Mouse (Mus musculus) liver, embryonic 13.5 days (tissue): ENCODE measurements around the gene Rnf4. TPM values are rescaled to one million over a fixed set of nuclear protein-coding genes. Genes with fewer than 3 reads are reported as not detected.

ENCODE experiments used
- ATAC-seq: fragments of 200-750 bp; cut with Nextera tagmentation; 2 replicates; pipeline ENCODE4 v1.8.0; 2017; ENCODE audit warnings: low read depth, mild to moderate bottlenecking, moderate number of reproducible peaks, moderate library complexity
- DNase-seq: peaks from one replicate; pipeline ENCODE4 v3.0.0; 2022
- H3K27ac ChIP-seq: fragments of 300-500 bp; sonication (generic); 2 replicates; pipeline ENCODE4 v1.5.1; 2015; ENCODE audit warnings: moderate library complexity, mild to moderate bottlenecking, inconsistent platforms
- H3K27me3 ChIP-seq: fragments of 300-500 bp; sonication (generic); 2 replicates; pipeline ENCODE4 v1.6.1; 2015; ENCODE audit warnings: mild to moderate bottlenecking, inconsistent platforms
- H3K36me3 ChIP-seq: fragments of 300-500 bp; sonication (generic); 2 replicates; pipeline ENCODE4 v1.6.1; 2015; ENCODE audit warnings: mild to moderate bottlenecking, inconsistent platforms
- H3K4me1 ChIP-seq: fragments of 300-500 bp; sonication (generic); replicated peaks from 2 replicates; pipeline ENCODE4 v1.6.1; 2015; ENCODE audit warnings: inconsistent platforms
- H3K4me2 ChIP-seq: fragments of 300-500 bp; sonication (generic); 2 replicates; pipeline ENCODE4 v1.6.1; 2015; ENCODE audit warnings: inconsistent platforms, mild to moderate bottlenecking, moderate library complexity
- H3K4me3 ChIP-seq: fragments of 300-500 bp; sonication (generic); replicated peaks from 2 replicates; pipeline ENCODE4 v1.5.1; 2015; ENCODE audit warnings: mild to moderate bottlenecking, inconsistent platforms
- H3K9ac ChIP-seq: fragments of 300-500 bp; sonication (generic); 2 replicates; pipeline ENCODE4 v1.6.1; 2015; ENCODE audit warnings: mild to moderate bottlenecking, inconsistent platforms
- H3K9me3 ChIP-seq: fragments of 300-500 bp; sonication (generic); replicated peaks from 2 replicates; pipeline ENCODE4 v1.6.1; 2016; ENCODE audit warnings: inconsistent platforms
- WGBS: fragments of 180-500 bp; shearing (Covaris S2); methylation state at CpG from one replicate; pipeline ENCODE4 v1.1.7; 2015; ENCODE audit not compliant: insufficient replicate concordance; 5-methylcytosine and 5-hydroxymethylcytosine counted together
- polyA plus RNA-seq: library from polyadenylated mRNA; unstranded; fragments of >200 nt; fragmentation: Nextera tagmentation; extraction: Ambion mirVana; gene quantifications from 2 replicates; pipeline ENCODE4 v1.2.1, GENCODE M21; 2015

Rnf4 gene
- polyA plus RNA-seq: 79.1 and 89.1 TPM in 2 replicates

DNA sequence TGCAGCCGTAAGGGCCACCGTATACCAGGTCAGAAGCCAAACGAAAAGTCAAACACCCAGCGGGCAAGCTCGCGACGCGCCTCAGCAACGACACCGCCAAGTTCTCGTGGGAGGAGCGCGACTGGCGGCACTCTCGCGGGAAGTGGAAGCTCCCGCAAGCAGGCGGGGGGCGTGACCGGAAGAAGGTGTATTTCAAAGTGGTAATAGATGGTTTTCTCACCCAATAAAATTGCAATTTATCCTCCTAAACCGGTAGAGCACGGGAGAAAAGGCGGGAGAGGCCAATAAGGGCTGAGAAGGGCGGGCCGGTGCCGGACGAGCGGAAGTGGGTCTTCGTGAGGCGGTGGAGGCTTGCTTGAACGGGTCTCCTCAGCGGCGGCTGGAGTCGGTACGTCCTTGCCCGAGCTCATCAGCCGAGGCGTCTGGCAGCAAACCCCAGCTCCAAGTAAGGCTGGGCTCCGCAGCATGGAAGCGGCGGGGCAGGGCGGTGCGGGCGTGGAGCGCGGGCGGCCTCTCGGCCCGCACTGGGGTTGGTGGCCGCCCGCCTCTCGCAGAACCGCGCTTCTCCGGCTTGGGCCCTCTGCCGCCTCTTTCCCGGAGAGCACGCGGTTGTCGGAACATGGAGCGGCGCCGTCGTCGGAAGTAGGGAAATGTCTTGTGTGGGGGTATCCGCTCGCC, at the start of gene Rnf4:
TSS of gene Rnf4 (plus strand) at position 193 of the 678 bp plus-strand sequence.
- DNase-seq: peak; percentile 97
- Histone ChIP-seq H3K4me1 (peaks cover 50% of the 10 kb centered on the region), H3K36me3 (peaks cover 16% of the 10 kb centered on the region), H3K27ac (peak within 1 kb of the TSS; percentile 96), H3K4me3 (peak within 1 kb of the TSS; percentile 97), H3K9me3 (no peaks in the 10 kb centered on the region), H3K27me3 (no peaks in the 10 kb centered on the region), H3K9ac (peak within 1 kb of the TSS; percentile 98), H3K4me2 (peak within 1 kb of the TSS; percentile 95)
- ATAC-seq: peak; percentile 93
- WGBS: under 1% methylated on average over 66 of the region's 67 CpGs

DNA sequence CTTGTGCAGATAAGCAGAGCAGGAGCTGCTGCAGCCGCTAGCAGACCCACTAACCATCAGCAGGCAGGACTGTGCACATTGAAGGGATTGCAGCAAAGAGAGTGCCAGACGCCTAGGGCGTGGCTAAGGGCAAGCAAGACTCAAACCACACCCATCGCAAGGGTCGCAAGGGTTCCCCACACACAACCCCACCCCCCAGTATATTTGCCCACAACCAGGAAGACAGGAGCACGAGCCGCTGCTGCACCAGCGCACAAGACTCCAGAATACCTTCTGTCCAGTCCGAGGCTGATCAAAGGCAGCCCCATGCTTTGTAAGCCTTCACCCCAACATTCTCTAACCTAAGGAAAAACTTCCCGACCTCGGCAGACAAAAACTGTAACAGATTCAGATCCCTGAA, 49.6 kb upstream of the Rnf4 start:
- Histone ChIP-seq H3K36me3 (no peaks in the 10 kb centered on the region), H3K9ac (no peak overlapping the region), H3K4me2 (peak overlapping the region; percentile 70), H3K4me1 (peaks cover 24% of the 10 kb centered on the region), H3K9me3 (no peaks in the 10 kb centered on the region), H3K27ac (no peak overlapping the region), H3K4me3 (peak overlapping the region; percentile 55), H3K27me3 (peaks cover 78% of the 10 kb centered on the region)
- no peak for DNase-seq
- WGBS: under 1% methylated on average over 11 of the region's 11 CpGs
- ATAC-seq: no peak

DNA sequence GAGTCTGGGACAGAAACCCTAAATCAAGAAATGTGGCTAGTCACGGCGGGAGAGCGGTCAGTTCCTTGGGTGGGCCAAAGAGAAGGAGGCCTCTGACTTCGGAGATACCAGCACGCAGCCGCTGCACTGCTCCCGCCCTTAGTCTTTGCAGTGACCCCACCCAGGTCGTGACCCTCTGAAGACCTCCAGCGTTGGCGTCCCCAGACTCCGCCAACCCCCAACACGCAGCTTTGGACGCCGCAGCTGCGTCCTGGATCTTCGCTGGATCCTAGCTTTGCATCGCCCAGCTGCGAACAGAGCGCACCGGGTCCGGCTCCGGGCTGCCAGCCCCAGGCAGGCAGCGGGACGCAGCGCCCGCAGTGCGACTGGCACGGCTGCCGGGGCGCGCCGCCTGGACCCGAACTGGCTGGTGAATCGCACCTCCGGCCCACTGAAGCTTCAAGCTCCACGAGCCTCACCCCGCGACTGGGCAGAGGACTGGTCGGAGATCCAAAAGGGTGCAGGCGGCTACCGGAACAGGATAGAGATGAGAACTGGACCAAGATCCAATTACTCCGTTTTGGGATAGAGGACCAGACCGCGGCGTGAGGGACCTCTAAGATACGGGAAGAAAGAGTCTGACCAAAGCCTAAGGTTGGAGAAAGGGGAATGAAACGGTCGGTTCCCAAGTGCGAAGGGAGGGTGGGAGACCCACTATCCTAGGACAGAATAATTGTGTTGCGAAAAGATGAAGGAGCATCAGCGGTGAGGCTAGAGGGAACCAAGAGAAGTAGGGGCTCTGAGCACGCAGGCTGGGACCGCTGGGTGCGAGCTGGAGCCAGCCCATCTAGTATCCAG, 48.9 kb upstream of the Rnf4 start:
- H3K27ac ChIP-seq: no peak overlapping the region
- WGBS: 2% methylated on average over 54 of the region's 54 CpGs
- ATAC-seq (no peak), DNase-seq (no peak)
- no peak overlapping the region for H3K9ac ChIP-seq
- peak overlapping the region; percentile 55 for H3K4me3 ChIP-seq
- H3K4me1 ChIP-seq: peaks cover 24% of the 10 kb centered on the region
- H3K9me3 ChIP-seq: no peaks in the 10 kb centered on the region
- peaks cover 85% of the 10 kb centered on the region for H3K27me3 ChIP-seq
- peak overlapping the region; percentile 70 for H3K4me2 ChIP-seq
- H3K36me3 ChIP-seq: no peaks in the 10 kb centered on the region

DNA sequence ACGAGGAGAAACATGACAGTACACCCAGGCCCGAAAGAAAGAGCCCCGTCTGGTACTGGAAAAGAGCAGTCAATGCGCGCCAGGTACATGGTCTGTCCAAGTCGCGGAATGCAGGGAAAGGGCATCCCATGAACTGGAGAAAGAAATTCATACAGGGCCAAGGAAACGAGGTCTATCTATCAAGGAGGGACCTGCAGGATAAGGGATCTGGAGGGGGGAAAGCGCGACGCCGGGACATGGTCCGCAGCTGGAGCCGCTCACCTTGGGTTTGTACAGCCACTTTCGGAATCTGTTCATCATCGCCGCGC, 48.3 kb upstream of the Rnf4 start:
- Histone ChIP-seq H3K4me2 (peak overlapping the region; percentile 70), H3K9ac (no peak overlapping the region), H3K27ac (no peak overlapping the region), H3K36me3 (no peaks in the 10 kb centered on the region), H3K4me3 (peak overlapping the region; percentile 55), H3K4me1 (peaks cover 24% of the 10 kb centered on the region), H3K9me3 (no peaks in the 10 kb centered on the region), H3K27me3 (peaks cover 87% of the 10 kb centered on the region)
- WGBS: 2% methylated on average over 18 of the region's 18 CpGs
- no peak for DNase-seq
- ATAC-seq: no peak

DNA sequence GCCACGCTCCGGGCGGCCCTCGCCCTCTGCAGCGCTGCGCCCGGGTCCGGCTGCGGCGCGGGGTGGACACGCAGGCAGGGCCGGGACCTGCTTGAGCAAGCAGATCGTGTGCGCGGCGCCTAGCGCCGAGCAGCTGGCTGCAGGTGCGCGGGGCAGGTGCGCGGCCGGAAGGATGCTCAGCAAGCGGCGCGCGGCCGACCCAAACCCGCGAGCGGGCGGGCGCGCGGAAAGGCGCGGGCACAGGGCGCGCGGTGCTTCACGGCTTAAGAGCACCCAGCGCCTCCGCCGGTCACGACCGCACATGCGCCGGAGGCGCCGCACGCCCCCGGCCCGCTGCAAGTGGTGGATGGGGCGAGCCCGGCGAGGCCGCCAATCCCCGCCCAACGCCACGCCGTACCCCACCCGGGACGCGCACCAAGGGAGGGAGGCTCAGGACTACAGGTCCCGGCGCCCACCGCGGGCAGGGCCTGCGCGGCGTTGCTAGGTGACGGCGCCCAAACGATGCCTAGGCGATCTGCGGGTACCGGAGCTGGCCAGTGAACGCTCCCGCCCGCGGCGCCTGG, 47.9 kb upstream of the Rnf4 start, which contains the start of the genes Zfyve28 and Cfap99:
TSS of gene Zfyve28 (minus strand) at position 296 of the 563 bp plus-strand sequence.
TSS of gene Cfap99 (plus strand) at position 447 of the 563 bp plus-strand sequence.
- Histone ChIP-seq H3K9me3 (no peaks in the 10 kb centered on the region), H3K4me1 (peaks cover 24% of the 10 kb centered on the region), H3K4me3 (peak within 1 kb of the TSS; percentile 55), H3K36me3 (no peaks in the 10 kb centered on the region), H3K27me3 (peaks cover 83% of the 10 kb centered on the region), H3K27ac (no peak within 1 kb of the TSS), H3K4me2 (peak within 1 kb of the TSS; percentile 70), H3K9ac (no peak within 1 kb of the TSS)
- DNase-seq (no peak), ATAC-seq (0 out of 2 replicates have a peak, but pooled peaks have one; percentile 18)
- WGBS: under 1% methylated on average over 70 of the region's 83 CpGs

DNA sequence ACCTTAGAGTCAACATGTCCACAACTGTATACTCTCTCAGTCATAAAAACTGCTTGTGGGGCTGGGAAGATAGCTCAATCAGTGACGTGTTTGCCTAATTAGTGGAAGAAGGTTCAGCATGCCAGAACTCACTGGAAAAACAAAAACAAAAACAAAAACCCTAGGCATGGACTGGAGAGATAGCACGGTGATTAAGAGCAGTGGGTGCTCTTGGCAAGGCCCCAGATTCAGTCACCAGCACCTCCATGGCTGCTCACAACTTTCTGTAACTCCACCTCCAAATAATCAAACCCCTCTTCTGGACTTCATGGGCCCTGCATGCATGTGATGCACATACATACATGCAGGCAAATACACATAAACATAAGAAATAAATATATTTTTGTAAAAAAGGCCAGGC, 46.8 kb upstream of the Rnf4 start:
- DNase-seq: no peak
- WGBS: 44% methylated on average over 2 of the region's 2 CpGs
- peaks cover 82% of the 10 kb centered on the region for H3K27me3 ChIP-seq
- H3K36me3 ChIP-seq: no peaks in the 10 kb centered on the region
- H3K4me1 ChIP-seq: peaks cover 24% of the 10 kb centered on the region
- no peak overlapping the region for H3K4me3 ChIP-seq
- no peak overlapping the region for H3K9ac ChIP-seq
- no peak overlapping the region for H3K27ac ChIP-seq
- no peaks in the 10 kb centered on the region for H3K9me3 ChIP-seq
- H3K4me2 ChIP-seq: no peak overlapping the region
- ATAC-seq: no peak

DNA sequence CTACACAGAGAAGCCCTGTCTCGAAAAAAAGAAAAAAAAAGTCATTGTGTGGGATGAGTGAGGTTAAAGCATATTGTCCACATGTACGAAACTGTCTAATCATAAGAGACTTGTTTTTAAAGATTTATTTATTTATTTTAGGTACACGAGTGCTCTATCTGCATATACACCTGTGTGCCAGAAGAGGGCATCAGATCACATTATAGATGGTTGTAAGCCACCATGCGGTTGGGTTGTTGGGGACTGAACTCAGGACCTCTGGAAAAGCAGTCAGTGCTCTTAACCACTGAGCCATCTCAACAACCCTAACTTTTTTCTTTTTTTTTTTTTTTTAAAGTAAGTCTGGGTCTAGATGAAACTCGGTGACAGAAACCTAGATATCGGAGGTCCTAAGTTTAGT, 42.7 kb upstream of the Rnf4 start:
- Histone ChIP-seq H3K4me3 (no peak overlapping the region), H3K36me3 (no peaks in the 10 kb centered on the region), H3K27me3 (peaks cover 46% of the 10 kb centered on the region), H3K4me2 (no peak overlapping the region), H3K9me3 (no peaks in the 10 kb centered on the region), H3K4me1 (peaks cover 3% of the 10 kb centered on the region), H3K27ac (no peak overlapping the region), H3K9ac (no peak overlapping the region)
- WGBS: 55% methylated on average over 6 of the region's 6 CpGs
- ATAC-seq: no peak
- DNase-seq: no peak

DNA sequence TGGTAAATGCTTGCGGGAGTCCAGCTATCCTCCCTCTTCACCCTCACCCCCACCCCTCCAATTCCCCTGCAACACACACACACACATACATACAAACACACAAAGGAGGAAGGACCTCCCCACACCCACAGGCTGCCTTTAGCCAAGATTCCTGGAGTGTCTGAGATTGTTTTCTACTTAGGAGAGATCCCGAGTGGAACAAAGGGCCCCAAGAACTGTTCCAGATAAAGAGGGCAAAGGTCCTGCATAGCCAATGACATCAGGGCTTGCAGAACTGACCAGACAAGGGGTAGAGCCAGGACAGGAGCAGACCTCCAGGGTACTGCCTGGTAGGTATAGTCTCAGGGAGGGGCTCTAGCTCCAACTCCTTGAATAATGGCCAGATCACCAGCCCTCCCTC, 41.4 kb upstream of the Rnf4 start:
- Histone ChIP-seq H3K4me1 (no peaks in the 10 kb centered on the region), H3K36me3 (no peaks in the 10 kb centered on the region), H3K4me3 (no peak overlapping the region), H3K4me2 (no peak overlapping the region), H3K27ac (no peak overlapping the region), H3K9ac (no peak overlapping the region), H3K27me3 (peaks cover 40% of the 10 kb centered on the region), H3K9me3 (no peaks in the 10 kb centered on the region)
- ATAC-seq: no peak
- no peak for DNase-seq
- WGBS: 38% methylated on average over 2 of the region's 2 CpGs

DNA sequence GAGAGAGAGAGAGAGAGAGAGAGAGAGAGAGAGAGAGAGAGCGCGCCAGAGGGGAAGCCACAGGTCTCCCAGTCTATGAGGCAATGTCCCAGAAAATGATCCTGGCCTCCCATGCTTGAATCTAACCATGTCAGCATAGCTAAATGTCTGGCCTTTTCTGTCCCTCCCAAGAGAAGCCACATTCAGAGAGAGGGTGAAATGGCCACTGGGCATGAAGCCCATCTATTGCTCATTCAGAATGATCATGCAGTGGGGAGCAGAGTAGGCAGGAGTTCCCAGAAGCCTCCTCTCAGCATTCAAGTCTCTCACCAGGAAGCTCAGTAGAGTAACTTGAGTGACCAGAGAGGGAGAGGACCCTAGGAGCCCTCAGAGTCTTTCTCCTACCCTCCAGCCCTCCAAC, 40.9 kb upstream of the Rnf4 start:
- H3K4me3 ChIP-seq: no peak overlapping the region
- no peaks in the 10 kb centered on the region for H3K36me3 ChIP-seq
- no peak overlapping the region for H3K4me2 ChIP-seq
- no peak for DNase-seq
- peaks cover 40% of the 10 kb centered on the region for H3K27me3 ChIP-seq
- H3K4me1 ChIP-seq: no peaks in the 10 kb centered on the region
- H3K9me3 ChIP-seq: no peaks in the 10 kb centered on the region
- no peak for ATAC-seq
- no peak overlapping the region for H3K9ac ChIP-seq
- WGBS: 86% methylated on average over 2 of the region's 2 CpGs
- H3K27ac ChIP-seq: no peak overlapping the region

DNA sequence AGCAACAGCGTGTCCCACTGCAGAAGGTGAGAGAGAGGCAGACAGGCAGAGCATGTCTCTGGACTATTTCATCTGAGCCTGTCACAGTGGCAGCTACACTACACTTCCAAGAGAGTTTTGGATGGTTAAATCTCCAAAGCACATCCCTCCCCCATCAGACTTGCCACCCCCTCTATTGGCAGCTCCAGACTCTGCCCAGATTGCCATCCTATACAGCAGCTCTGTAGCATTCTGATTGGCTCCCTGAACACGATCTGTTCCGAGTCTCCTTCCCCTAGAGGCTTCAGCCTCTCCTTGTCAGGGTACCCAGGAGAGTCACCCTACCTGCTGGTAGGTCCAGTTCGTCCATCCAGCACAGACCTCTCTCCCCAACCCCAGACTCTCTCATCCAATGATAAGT, 38.0 kb upstream of the Rnf4 start:
- Histone ChIP-seq H3K36me3 (no peaks in the 10 kb centered on the region), H3K27ac (no peak overlapping the region), H3K27me3 (peaks cover 28% of the 10 kb centered on the region), H3K9ac (no peak overlapping the region), H3K4me2 (no peak overlapping the region), H3K9me3 (no peaks in the 10 kb centered on the region), H3K4me3 (no peak overlapping the region), H3K4me1 (no peaks in the 10 kb centered on the region)
- DNase-seq (no peak), ATAC-seq (no peak)
- 47% methylated on average over 4 of the region's 4 CpGs for WGBS

DNA sequence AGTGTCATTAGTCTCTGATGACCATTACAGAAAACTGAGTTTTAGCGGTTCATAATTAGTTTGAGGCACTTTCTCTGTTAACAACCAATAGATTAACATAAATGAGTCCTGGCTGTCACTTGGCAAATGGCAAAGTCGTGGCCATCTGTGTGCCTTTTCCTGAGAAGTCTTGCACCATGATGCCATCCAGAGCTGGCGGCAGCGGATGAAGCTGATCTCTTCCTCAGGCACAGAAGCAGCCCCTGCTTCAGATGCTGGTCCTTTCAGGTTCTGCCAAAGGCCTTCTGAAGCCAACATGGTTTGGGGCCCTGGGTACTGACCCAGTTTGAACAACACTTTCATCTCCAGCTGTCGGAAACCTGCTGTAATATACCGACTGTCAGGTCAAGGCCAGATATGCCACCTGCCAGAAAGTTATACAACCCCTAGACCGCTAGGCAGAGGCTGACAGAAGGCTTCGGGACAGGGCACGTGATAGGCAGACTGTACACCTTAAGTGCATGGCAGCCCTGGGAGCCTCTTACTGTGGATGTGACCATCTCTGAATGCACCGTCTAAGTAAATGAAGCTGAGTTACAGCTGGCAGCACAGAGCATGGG, 37.1 kb upstream of the Rnf4 start:
- no peak overlapping the region for H3K4me3 ChIP-seq
- no peaks in the 10 kb centered on the region for H3K4me1 ChIP-seq
- H3K4me2 ChIP-seq: no peak overlapping the region
- 70% methylated on average over 10 of the region's 10 CpGs for WGBS
- H3K9ac ChIP-seq: no peak overlapping the region
- DNase-seq (no peak), ATAC-seq (no peak)
- H3K27ac ChIP-seq: no peak overlapping the region
- H3K27me3 ChIP-seq: peaks cover 25% of the 10 kb centered on the region
- no peaks in the 10 kb centered on the region for H3K9me3 ChIP-seq
- H3K36me3 ChIP-seq: no peaks in the 10 kb centered on the region
